ENCODE assay signal across 16 mouse cellular contexts in genomic region chr11:110473495-110473894, GRCm38 (mm10).
"Had no signal": no experiment of that assay in that cellular context is flagged by ENCODE, and none has a peak within 500 bp of the region (broad histone marks: within the 10 kb centered on the region; RNA-seq: fewer than 3 reads in every experiment).

No protein-coding gene starts in this region.

- H3K4me2 ChIP-seq: neural tube, embryonic 13.5 days; neural tube, embryonic 15.5 days; stomach, embryonic 15.5 days had no signal

- H3K27ac ChIP-seq: neural tube, embryonic 13.5 days; neural tube, embryonic 15.5 days; stomach, embryonic 15.5 days; stomach, postnatal 0 days had no signal

- H3K27me3 ChIP-seq: neural tube, embryonic 15.5 days; stomach, embryonic 15.5 days had no signal

- DNase-seq: retina, postnatal 1 day; right cerebral cortex, adult 18-20 months; right cerebral cortex, postnatal 14 days; right cerebral cortex, postnatal 25 days; right cerebral cortex, postnatal 4 days; spleen, adult 18-20 months; thymus, adult 18-20 months; thymus, adult 2 months; thymus, postnatal 14 days; thymus, postnatal 25 days; thymus, postnatal 36 days; thymus, postnatal 4 days had no signal

- H3K9me3 ChIP-seq: neural tube, embryonic 13.5 days; neural tube, embryonic 15.5 days; stomach, embryonic 15.5 days had no signal

- H3K9ac ChIP-seq: neural tube, embryonic 13.5 days; neural tube, embryonic 15.5 days; stomach, embryonic 15.5 days had no signal

- H3K4me3 ChIP-seq: neural tube, embryonic 13.5 days; neural tube, embryonic 15.5 days; stomach, embryonic 15.5 days had no signal

- H3K36me3 ChIP-seq: neural tube, embryonic 13.5 days; neural tube, embryonic 15.5 days; stomach, embryonic 15.5 days had no signal
